Mouse (Mus musculus) liver, adult 2 months (tissue): ENCODE measurements at regions not wholly inside any gene's neighbourhood (a gene's known extent, or its start where the extent isn't known, plus 50 kb on each side); places are given as distances from the start of the nearest gene placed in this dataset.

Source experiments
- DNase-seq: peaks from one replicate; pipeline ENCODE4 v3.0.0-alpha.2; 2011; ENCODE audit warnings: low read depth, low spot score; ENCODE audit errors: extremely low read depth
- H3K27ac ChIP-seq: fragments of 200-500 bp; replicated peaks from 2 replicates; pipeline ENCODE4 v1.5.1; 2012; ENCODE audit warnings: low read depth, mild to moderate bottlenecking, control low read depth, inconsistent platforms, low read length; ENCODE audit not compliant: insufficient read depth
- H3K27me3 ChIP-seq: fragments of 200-500 bp; 2 replicates; pipeline ENCODE4 v1.6.1; 2012; ENCODE audit warnings: mild to moderate bottlenecking, moderate library complexity, low read length, inconsistent platforms; ENCODE audit not compliant: control insufficient read depth, insufficient read depth
- H3K36me3 ChIP-seq: fragments of 200-500 bp; 2 replicates; pipeline ENCODE4 v1.6.1; 2012; ENCODE audit warnings: low read length, inconsistent platforms; ENCODE audit not compliant: control insufficient read depth, insufficient read depth
- H3K4me1 ChIP-seq: fragments of 200-500 bp; 2 replicates; pipeline ENCODE4 v1.6.1; 2011; ENCODE audit warnings: low read length; ENCODE audit not compliant: control insufficient read depth, insufficient read depth
- H3K4me3 ChIP-seq: fragments of 200-500 bp; 2 replicates; pipeline ENCODE4 v1.5.1; 2011; ENCODE audit warnings: low read depth, mild to moderate bottlenecking, control low read depth, low read length, moderate library complexity; ENCODE audit not compliant: insufficient read depth
- H3K79me2 ChIP-seq: fragments of 200-500 bp; 2 replicates; pipeline ENCODE4 v1.6.1; 2012; ENCODE audit warnings: inconsistent platforms, mild to moderate bottlenecking, low read length, moderate library complexity; ENCODE audit not compliant: control insufficient read depth, insufficient read depth
- H3K9ac ChIP-seq: fragments of 200-500 bp; 2 replicates; pipeline ENCODE4 v1.6.1; 2012; ENCODE audit warnings: low read depth, mild to moderate bottlenecking, control low read depth, inconsistent platforms, low read length
- CTCF ChIP-seq: fragments of 200-500 bp; IDR thresholded peaks from 2 replicates; pipeline ENCODE4 v1.5.1; 2011; ENCODE audit warnings: low read depth, low read length, control low read depth
- POLR2A ChIP-seq: fragments of 200-500 bp; IDR thresholded peaks from 2 replicates; pipeline ENCODE4 v1.6.1; 2011; ENCODE audit warnings: low read length, control low read depth; ENCODE audit not compliant: insufficient read depth; ENCODE audit errors: extremely low read depth
- WGBS: fragments of 180-500 bp; shearing (Covaris S2); methylation state at CpG from one replicate; pipeline ENCODE4 v1.1.7; 2018; 5-methylcytosine and 5-hydroxymethylcytosine counted together

GRCm38 (mm10) chr4:124210103-124210502 is 292.3 kb upstream of the 4930535I16Rik start:
- 93% methylated on average over 9 of the region's 9 CpGs for WGBS
- H3K27me3 ChIP-seq, result no peaks in the 10 kb centered on the region

GRCm38 (mm10) chr4:124206480-124206879 is 288.7 kb upstream of the 4930535I16Rik start:
- H3K27me3 ChIP-seq, result no peaks in the 10 kb centered on the region
- no peak for TF ChIP-seq CTCF
- TF ChIP-seq POLR2A, result no peak
- DNase-seq, result no peak
- H3K9ac ChIP-seq, result no peak overlapping the region
- H3K27ac ChIP-seq, result no peak overlapping the region
- H3K4me3 ChIP-seq, result no peak overlapping the region
- 88% methylated on average over 16 of the region's 16 CpGs for WGBS
- H3K36me3 ChIP-seq, result no peaks in the 10 kb centered on the region
- H3K4me1 ChIP-seq, result no peaks in the 10 kb centered on the region
- no peaks in the 10 kb centered on the region for H3K79me2 ChIP-seq

More at GRCm38 (mm10) chr4:124210103-124210502, 292.3 kb upstream of the 4930535I16Rik start:
- TF ChIP-seq CTCF (no peak), POLR2A (no peak)
- Histone ChIP-seq H3K4me1 (peaks cover 3% of the 10 kb centered on the region; the same call in 1 of the 2 replicates), H3K36me3 (no peaks in the 10 kb centered on the region), H3K27ac (no peak overlapping the region), H3K79me2 (no peaks in the 10 kb centered on the region), H3K4me3 (no peak overlapping the region), H3K9ac (no peak overlapping the region)
- DNase-seq, result no peak

GRCm38 (mm10) chr4:124203736-124204135 is 285.9 kb upstream of the 4930535I16Rik start:
- no peak overlapping the region for H3K27ac ChIP-seq

GRCm38 (mm10) chr4:124199884-124200844 is 282.3 kb upstream of the 4930535I16Rik start:
- DNase-seq, result no peak

More at GRCm38 (mm10) chr4:124203736-124204135, 285.9 kb upstream of the 4930535I16Rik start:
- H3K27me3 ChIP-seq, result no peaks in the 10 kb centered on the region
- WGBS, result 76% methylated on average over 2 of the region's 2 CpGs
- TF ChIP-seq CTCF (no peak; the same call in 1 of the 2 replicates), POLR2A (no peak)
- no peaks in the 10 kb centered on the region for H3K79me2 ChIP-seq
- H3K4me3 ChIP-seq, result no peak overlapping the region
- no peak overlapping the region for H3K9ac ChIP-seq
- DNase-seq, result peak; percentile 18
- no peaks in the 10 kb centered on the region for H3K36me3 ChIP-seq
- no peaks in the 10 kb centered on the region for H3K4me1 ChIP-seq

GRCm38 (mm10) chr4:124198832-124199231 is 281.0 kb upstream of the 4930535I16Rik start:
- H3K27me3 ChIP-seq, result no peaks in the 10 kb centered on the region
- no peak for DNase-seq
- H3K79me2 ChIP-seq, result no peaks in the 10 kb centered on the region
- no peaks in the 10 kb centered on the region for H3K36me3 ChIP-seq
- TF ChIP-seq POLR2A (no peak), CTCF (no peak)
- H3K4me3 ChIP-seq, result no peak overlapping the region
- WGBS, result 69% methylated on average over 15 of the region's 15 CpGs
- H3K9ac ChIP-seq, result no peak overlapping the region
- no peaks in the 10 kb centered on the region for H3K4me1 ChIP-seq
- no peak overlapping the region for H3K27ac ChIP-seq

More at GRCm38 (mm10) chr4:124199884-124200844, 282.3 kb upstream of the 4930535I16Rik start:
- H3K36me3 ChIP-seq, result no peaks in the 10 kb centered on the region
- 69% methylated on average over 14 of the region's 14 CpGs for WGBS
- H3K4me1 ChIP-seq, result no peaks in the 10 kb centered on the region
- H3K27me3 ChIP-seq, result no peaks in the 10 kb centered on the region
- H3K79me2 ChIP-seq, result no peaks in the 10 kb centered on the region
- TF ChIP-seq POLR2A, result no peak
- TF ChIP-seq CTCF, result no peak
- no peak overlapping the region for H3K27ac ChIP-seq
- no peak overlapping the region for H3K4me3 ChIP-seq
- H3K9ac ChIP-seq, result no peak overlapping the region

- no peak for TF ChIP-seq POLR2A
- TF ChIP-seq CTCF, result no peak
- no peak overlapping the region for H3K27ac ChIP-seq
- no peak overlapping the region for H3K9ac ChIP-seq
- H3K4me1 ChIP-seq, result no peaks in the 10 kb centered on the region
- H3K79me2 ChIP-seq, result no peaks in the 10 kb centered on the region
- no peak for DNase-seq
- H3K27me3 ChIP-seq, result no peaks in the 10 kb centered on the region
- H3K4me3 ChIP-seq, result no peak overlapping the region
- H3K36me3 ChIP-seq, result no peaks in the 10 kb centered on the region
- WGBS, result 46% methylated on average over 12 of the region's 12 CpGs
Observed at GRCm38 (mm10) chr4:124196711-124197110, 278.9 kb upstream of the 4930535I16Rik start.
